Comparison of ENCODE assay signal across 21 mouse cellular contexts in genomic region chr1:172094295-172094694, GRCm38 (mm10). TPM values are rescaled to one million over a fixed set of nuclear protein-coding genes. Genes with fewer than 3 reads are reported as not detected.
DNase-seq lines count a peak whose midpoint lies in the region; ATAC-seq and TF ChIP-seq lines count a peak whose summit lies in the region.
"Had no signal": no experiment of that assay in that cellular context is flagged by ENCODE, and none has a peak within 500 bp of the region (broad histone marks: within the 10 kb centered on the region; RNA-seq: fewer than 3 reads in every experiment).

No protein-coding gene starts in this region.

- H3K4me1 ChIP-seq in heart, embryonic 11.5 days (ENCODE audit: control insufficient read depth, insufficient read depth, low read length): peaks cover 6% of the 10 kb centered on the region
- H3K4me1 ChIP-seq in heart, embryonic 15.5 days (replicated peaks): peaks cover 22% of the 10 kb centered on the region
- H3K4me1 ChIP-seq in kidney, embryonic 15.5 days: 0 out of 2 replicates have a peak, but pooled peaks cover 4% of the 10 kb centered on the region
- H3K4me1 ChIP-seq in heart, postnatal 0 days (ENCODE audit: control insufficient read depth, insufficient read depth): peaks cover 12% of the 10 kb centered on the region; the same call in 1 of the 2 replicates
- H3K4me1 ChIP-seq: embryonic facial prominence, embryonic 13.5 days; forebrain, embryonic 12.5 days; hindbrain, embryonic 15.5 days had no signal

- TF ChIP-seq CTCF in heart, postnatal 0 days (IDR thresholded peaks at IDR 0.05; ENCODE audit: low read depth): no peak

- 0 out of 2 replicates have a peak overlapping the region, but pooled peaks have one; percentile 43 for H3K27ac ChIP-seq in heart, embryonic 11.5 days (ENCODE audit: low read depth, low read length)
- H3K27ac ChIP-seq in heart, embryonic 15.5 days: peak overlapping the region; percentile 66
- no peak overlapping the region for H3K27ac ChIP-seq in kidney, embryonic 15.5 days
- peak overlapping the region; percentile 79 for H3K27ac ChIP-seq in heart, postnatal 0 days (ENCODE audit: low read depth)
- H3K27ac ChIP-seq: embryonic facial prominence, embryonic 13.5 days; forebrain, embryonic 12.5 days; hindbrain, embryonic 15.5 days had no signal

- no peaks in the 10 kb centered on the region for H3K27me3 ChIP-seq in heart, embryonic 11.5 days (ENCODE audit: control insufficient read depth, insufficient read depth, low read length)
- no peaks in the 10 kb centered on the region for H3K27me3 ChIP-seq in heart, embryonic 15.5 days
- H3K27me3 ChIP-seq in kidney, embryonic 15.5 days: no peaks in the 10 kb centered on the region
- no peaks in the 10 kb centered on the region for H3K27me3 ChIP-seq in heart, postnatal 0 days (ENCODE audit: control insufficient read depth, insufficient read depth, low read length)
- H3K27me3 ChIP-seq: embryonic facial prominence, embryonic 13.5 days; forebrain, embryonic 12.5 days; hindbrain, embryonic 15.5 days had no signal

- no peak for TF ChIP-seq EP300 in heart, postnatal 0 days (IDR thresholded peaks at IDR 0.05; ENCODE audit: low read depth)

- no peak overlapping the region for H3K4me3 ChIP-seq in heart, embryonic 11.5 days (ENCODE audit: low read depth, low read length)
- H3K4me3 ChIP-seq in heart, embryonic 15.5 days: no peak overlapping the region
- no peak overlapping the region for H3K4me3 ChIP-seq in kidney, embryonic 15.5 days (replicated peaks)
- no peak overlapping the region for H3K4me3 ChIP-seq in heart, postnatal 0 days (ENCODE audit: low read depth, low read length)
- H3K4me3 ChIP-seq: embryonic facial prominence, embryonic 13.5 days; forebrain, embryonic 12.5 days; hindbrain, embryonic 15.5 days had no signal

- H3K9ac ChIP-seq in heart, embryonic 11.5 days (ENCODE audit: low read depth, low read length): no peak overlapping the region
- H3K9ac ChIP-seq in heart, embryonic 15.5 days: no peak overlapping the region
- no peak overlapping the region for H3K9ac ChIP-seq in kidney, embryonic 15.5 days
- no peak overlapping the region for H3K9ac ChIP-seq in heart, postnatal 0 days (replicated peaks; ENCODE audit: low read depth, low read length)
- H3K9ac ChIP-seq: embryonic facial prominence, embryonic 13.5 days; forebrain, embryonic 12.5 days; hindbrain, embryonic 15.5 days had no signal

- no peaks in the 10 kb centered on the region for H3K9me3 ChIP-seq in heart, embryonic 11.5 days (replicated peaks; ENCODE audit: control insufficient read depth, low read length)
- no peaks in the 10 kb centered on the region for H3K9me3 ChIP-seq in heart, embryonic 15.5 days (replicated peaks)
- no peaks in the 10 kb centered on the region for H3K9me3 ChIP-seq in kidney, embryonic 15.5 days (replicated peaks)
- H3K9me3 ChIP-seq in heart, postnatal 0 days (replicated peaks; ENCODE audit: control insufficient read depth, low read length): no peaks in the 10 kb centered on the region
- H3K9me3 ChIP-seq: embryonic facial prominence, embryonic 13.5 days; forebrain, embryonic 12.5 days; hindbrain, embryonic 15.5 days had no signal

- DNase-seq in heart, adult 8-10 months (ENCODE audit: low spot score): no peak
- no peak for DNase-seq in heart, postnatal 4 days
- DNase-seq in kidney, adult 9 months: peak; percentile 48
- peak; percentile 65 for DNase-seq in heart, postnatal 0 days (ENCODE audit: low spot score)
- DNase-seq in spleen, postnatal 36 days (ENCODE audit: low spot score in 2 of 2): no peak
- DNase-seq: adrenal gland, adult 2 months; adrenal gland, postnatal 25 days; cerebellum, adult 18-20 months; cerebellum, adult 9-11 months; cerebellum, postnatal 36 days; gastrocnemius, postnatal 14 days had no signal

- no peak overlapping the region for H3K4me2 ChIP-seq in heart, embryonic 11.5 days
- H3K4me2 ChIP-seq in heart, embryonic 15.5 days: 0 out of 2 replicates have a peak overlapping the region, but pooled peaks have one; percentile 18
- no peak overlapping the region for H3K4me2 ChIP-seq in kidney, embryonic 15.5 days
- no peak overlapping the region for H3K4me2 ChIP-seq in heart, postnatal 0 days (ENCODE audit: low read depth, low read length)
- H3K4me2 ChIP-seq: embryonic facial prominence, embryonic 13.5 days; forebrain, embryonic 12.5 days; hindbrain, embryonic 15.5 days had no signal

- peaks cover 35% of the 10 kb centered on the region for H3K36me3 ChIP-seq in heart, embryonic 11.5 days (ENCODE audit: control insufficient read depth, insufficient read depth, low read length)
- H3K36me3 ChIP-seq in heart, embryonic 15.5 days: peaks cover 70% of the 10 kb centered on the region
- H3K36me3 ChIP-seq in kidney, embryonic 15.5 days: peaks cover 90% of the 10 kb centered on the region
- peaks cover 74% of the 10 kb centered on the region for H3K36me3 ChIP-seq in heart, postnatal 0 days (replicated peaks; ENCODE audit: control insufficient read depth, insufficient read depth, low read length)

- ATAC-seq in heart, embryonic 11.5 days (replicated peaks; ENCODE audit: insufficient number of reproducible peaks, low FRiP score, low TSS enrichment): no peak
- ATAC-seq in heart, embryonic 15.5 days (replicated peaks; ENCODE audit: insufficient number of reproducible peaks, insufficient read depth, low FRiP score, low read depth): peak; percentile 55; the same call in 1 of the 2 replicates
- no peak for ATAC-seq in kidney, embryonic 15.5 days (replicated peaks; ENCODE audit: low FRiP score)
- peak; percentile 93 for ATAC-seq in heart, postnatal 0 days (ENCODE audit: insufficient read depth, low read depth)
- ATAC-seq: forebrain, embryonic 16.5 days; intestine, embryonic 16.5 days had no signal

RNA-seq across cellular contexts. Expression of gene Ncstn, which starts 11.7 kb away (rescaled TPM):
- 115 and 122 TPM in 2 replicates for polyA plus RNA-seq in heart, embryonic 11.5 days (2014; fragmentation: Nextera tagmentation; extraction: Ambion mirVana)
- 10 to 100 TPM; 42.1 to 47.9 (median 44.0) TPM for total RNA-seq in heart, adult 8-10 months (2022)
- 91.8 and 117 TPM in 2 replicates for polyA plus RNA-seq in heart, embryonic 15.5 days (2015; fragmentation: Nextera tagmentation; extraction: Ambion mirVana)
- total RNA-seq in heart, postnatal 4 days (2021): 10 to 100 TPM; 65.6 to 67.4 TPM
- 130 and 137 TPM in 2 replicates for polyA plus RNA-seq in kidney, embryonic 15.5 days (2015; fragmentation: Nextera tagmentation; extraction: Ambion mirVana)
- 53.4 and 87.3 TPM in 2 replicates for total RNA-seq in heart, postnatal 0 days (2014; rRNA removed; ENCODE audit: low replicate concordance)
- 63.9 and 68.1 TPM in 2 replicates for polyA plus RNA-seq in heart, postnatal 0 days (2015; fragmentation: Nextera tagmentation; extraction: Ambion mirVana)

RNA-seq across cellular contexts. Expression of gene Copa, which starts 12.0 kb away (rescaled TPM):
- polyA plus RNA-seq in heart, embryonic 11.5 days (2014; fragmentation: Nextera tagmentation; extraction: Ambion mirVana): 146 and 201 TPM in 2 replicates
- 100 to 1,000 TPM; 103 to 115 (median 113) TPM for total RNA-seq in heart, adult 8-10 months (2022)
- polyA plus RNA-seq in heart, embryonic 15.5 days (2015; fragmentation: Nextera tagmentation; extraction: Ambion mirVana): 152 and 186 TPM in 2 replicates
- 100 to 1,000 TPM; 160 to 167 TPM for total RNA-seq in heart, postnatal 4 days (2021)
- 221 and 237 TPM in 2 replicates for polyA plus RNA-seq in kidney, embryonic 15.5 days (2015; fragmentation: Nextera tagmentation; extraction: Ambion mirVana)
- total RNA-seq in heart, postnatal 0 days (2014; rRNA removed; ENCODE audit: low replicate concordance): 148 and 174 TPM in 2 replicates
- 101 and 102 TPM in 2 replicates for polyA plus RNA-seq in heart, postnatal 0 days (2015; fragmentation: Nextera tagmentation; extraction: Ambion mirVana)

RNA-seq across cellular contexts. Expression of gene Pex19, which starts 32.3 kb away (rescaled TPM):
- polyA plus RNA-seq in heart, embryonic 11.5 days (2014; fragmentation: Nextera tagmentation; extraction: Ambion mirVana): 120 and 139 TPM in 2 replicates
- 100 to 1,000 TPM; 108 to 144 (median 125) TPM for total RNA-seq in heart, adult 8-10 months (2022)
- polyA plus RNA-seq in heart, embryonic 15.5 days (2015; fragmentation: Nextera tagmentation; extraction: Ambion mirVana): 123 and 124 TPM in 2 replicates
- 100 to 1,000 TPM; 129 to 134 TPM for total RNA-seq in heart, postnatal 4 days (2021)
- polyA plus RNA-seq in kidney, embryonic 15.5 days (2015; fragmentation: Nextera tagmentation; extraction: Ambion mirVana): 149 and 154 TPM in 2 replicates
- 157 and 250 TPM in 2 replicates for total RNA-seq in heart, postnatal 0 days (2014; rRNA removed; ENCODE audit: low replicate concordance)
- 155 and 161 TPM in 2 replicates for polyA plus RNA-seq in heart, postnatal 0 days (2015; fragmentation: Nextera tagmentation; extraction: Ambion mirVana)

RNA-seq across cellular contexts. Expression of gene Nhlh1, which starts 36.9 kb away (rescaled TPM):
- polyA plus RNA-seq in heart, embryonic 11.5 days (2014; fragmentation: Nextera tagmentation; extraction: Ambion mirVana): not detected in 2 replicates
- total RNA-seq in heart, adult 8-10 months (2022): not detected
- polyA plus RNA-seq in heart, embryonic 15.5 days (2015; fragmentation: Nextera tagmentation; extraction: Ambion mirVana): not detected in 2 replicates
- total RNA-seq in heart, postnatal 4 days (2021): not detected
- not detected in 2 replicates for polyA plus RNA-seq in kidney, embryonic 15.5 days (2015; fragmentation: Nextera tagmentation; extraction: Ambion mirVana)
- total RNA-seq in heart, postnatal 0 days (2014; rRNA removed; ENCODE audit: low replicate concordance): not detected in 2 replicates
- polyA plus RNA-seq in heart, postnatal 0 days (2015; fragmentation: Nextera tagmentation; extraction: Ambion mirVana): not detected in 2 replicates
- total RNA-seq: adrenal gland, adult 2 months; adrenal gland, postnatal 25 days; ES-E14; gastrocnemius, postnatal 14 days; granulocyte monocyte progenitor cell, adult 5-6 weeks had no signal
- polyA plus RNA-seq: adrenal gland, adult 2 months had no signal

RNA-seq across cellular contexts. Expression of gene Dcaf8, which starts 53.6 kb away (rescaled TPM):
- 85.4 and 105 TPM in 2 replicates for polyA plus RNA-seq in heart, embryonic 11.5 days (2014; fragmentation: Nextera tagmentation; extraction: Ambion mirVana)
- 100 to 1,000 TPM; 120 to 132 (median 125) TPM for total RNA-seq in heart, adult 8-10 months (2022)
- 107 and 118 TPM in 2 replicates for polyA plus RNA-seq in heart, embryonic 15.5 days (2015; fragmentation: Nextera tagmentation; extraction: Ambion mirVana)
- total RNA-seq in heart, postnatal 4 days (2021): 100 to 1,000 TPM; 114 to 115 TPM
- 125 and 132 TPM in 2 replicates for polyA plus RNA-seq in kidney, embryonic 15.5 days (2015; fragmentation: Nextera tagmentation; extraction: Ambion mirVana)
- 119 and 129 TPM in 2 replicates for total RNA-seq in heart, postnatal 0 days (2014; rRNA removed; ENCODE audit: low replicate concordance)
- polyA plus RNA-seq in heart, postnatal 0 days (2015; fragmentation: Nextera tagmentation; extraction: Ambion mirVana): 116 and 119 TPM in 2 replicates

Comparison
In these comparisons a context has a peak if more than half of its experiments do, and no peak if none do; other contexts are left out.
1. ATAC-seq: peak in heart, embryonic 15.5 days (single experiment) and heart, postnatal 0 days (single experiment); none in heart, embryonic 11.5 days (single experiment) and kidney, embryonic 15.5 days (single experiment).
2. DNase-seq: peak in kidney, adult 9 months (single experiment) and heart, postnatal 0 days (single experiment); none in heart, adult 8-10 months (single experiment), heart, postnatal 4 days (single experiment) and spleen, postnatal 36 days (0 of 2).